Mouse (Mus musculus) testis, adult 2 months (tissue): Measurements from ENCODE around the gene Raly. TPM values are rescaled to one million over a fixed set of nuclear protein-coding genes. Genes with fewer than 3 reads are reported as not detected.
A peak's percentile ranks its signal among the peaks of the same experiment; 100 is the strongest.

Experiments used
- H3K27ac ChIP-seq: fragments of 200-500 bp; 2 replicates; pipeline ENCODE4 v1.5.1; 2012; ENCODE audit warnings: low read depth, low read length; ENCODE audit not compliant: control insufficient read depth, insufficient read depth
- H3K27me3 ChIP-seq: fragments of 200-500 bp; 2 replicates; pipeline ENCODE4 v1.6.1; 2012; ENCODE audit warnings: mild to moderate bottlenecking, low read length, moderate library complexity; ENCODE audit not compliant: control insufficient read depth, insufficient read depth
- H3K36me3 ChIP-seq: fragments of 200-500 bp; 2 replicates; pipeline ENCODE4 v1.6.1; 2012; ENCODE audit warnings: mild to moderate bottlenecking, low read length; ENCODE audit not compliant: control insufficient read depth, insufficient read depth
- H3K4me1 ChIP-seq: fragments of 200-500 bp; 2 replicates; pipeline ENCODE4 v1.6.1; 2012; ENCODE audit warnings: low read length; ENCODE audit not compliant: control insufficient read depth, insufficient read depth
- H3K4me3 ChIP-seq: fragments of 200-500 bp; 2 replicates; pipeline ENCODE4 v1.5.1; 2012; ENCODE audit warnings: low read depth, mild to moderate bottlenecking, low read length, moderate library complexity, mixed read lengths; ENCODE audit not compliant: control insufficient read depth
- CTCF ChIP-seq: fragments of 200-500 bp; IDR thresholded peaks from 2 replicates; pipeline ENCODE4 v1.5.1; 2012; ENCODE audit warnings: low read depth, mild to moderate bottlenecking, inconsistent platforms, low read length, moderate library complexity; ENCODE audit not compliant: control insufficient read depth, insufficient read depth, insufficient replicate concordance
- POLR2A ChIP-seq: fragments of 200-500 bp; IDR thresholded peaks from 2 replicates; pipeline ENCODE4 v1.6.1; 2012; ENCODE audit warnings: low read depth, mild to moderate bottlenecking, inconsistent platforms, low read length, moderate library complexity; ENCODE audit not compliant: control insufficient read depth
- polyA plus RNA-seq: library from polyadenylated mRNA; depleted of rRNA; stranded (reverse); fragments of >200 nt; gene quantifications from 2 replicates; pipeline ENCODE4 v1.2.3, GENCODE M21; 2012

The Raly gene
- polyA plus RNA-seq, 1 experiment = 62.8 TPM

GRCm38 (mm10) chr2:154807689-154808088 lies 16.8 kb downstream of the Raly start:
- no peak for TF ChIP-seq POLR2A
- TF ChIP-seq CTCF = no peak
- H3K27me3 ChIP-seq = no peaks in the 10 kb centered on the region

GRCm38 (mm10) chr2:154809107-154809762 lies 18.3 kb downstream of the Raly start:
- no peak for TF ChIP-seq POLR2A
- no peak for TF ChIP-seq CTCF
- Histone ChIP-seq H3K27me3 (no peaks in the 10 kb centered on the region), H3K27ac (no peak overlapping the region), H3K4me3 (no peak overlapping the region), H3K36me3 (no peaks in the 10 kb centered on the region), H3K4me1 (no peaks in the 10 kb centered on the region)

More at GRCm38 (mm10) chr2:154807689-154808088, 16.8 kb downstream of the Raly start:
- no peak overlapping the region for H3K4me3 ChIP-seq
- H3K27ac ChIP-seq = no peak overlapping the region
- H3K4me1 ChIP-seq = no peaks in the 10 kb centered on the region
- H3K36me3 ChIP-seq = no peaks in the 10 kb centered on the region

- no peak overlapping the region for H3K27ac ChIP-seq
- TF ChIP-seq CTCF (no peak), POLR2A (no peak)
Measured at GRCm38 (mm10) chr2:154810821-154811220, 19.9 kb downstream of the Raly start.

GRCm38 (mm10) chr2:154813426-154813825 lies 22.5 kb downstream of the Raly start:
- no peak overlapping the region for H3K4me3 ChIP-seq
- no peaks in the 10 kb centered on the region for H3K36me3 ChIP-seq
- no peak overlapping the region for H3K27ac ChIP-seq
- H3K4me1 ChIP-seq = peaks cover 2% of the 10 kb centered on the region; the same call in 1 of the 2 replicates
- TF ChIP-seq POLR2A (no peak), CTCF (no peak)
- H3K27me3 ChIP-seq = no peaks in the 10 kb centered on the region

More at GRCm38 (mm10) chr2:154810821-154811220, 19.9 kb downstream of the Raly start:
- Histone ChIP-seq H3K4me3 (no peak overlapping the region), H3K4me1 (no peaks in the 10 kb centered on the region), H3K36me3 (no peaks in the 10 kb centered on the region), H3K27me3 (no peaks in the 10 kb centered on the region)

GRCm38 (mm10) chr2:154817089-154817488 lies 26.2 kb downstream of the Raly start:
- Histone ChIP-seq H3K36me3 (no peaks in the 10 kb centered on the region), H3K4me3 (no peak overlapping the region), H3K27me3 (no peaks in the 10 kb centered on the region), H3K4me1 (peaks cover 2% of the 10 kb centered on the region; the same call in 1 of the 2 replicates), H3K27ac (no peak overlapping the region)
- TF ChIP-seq POLR2A = no peak

- Histone ChIP-seq H3K36me3 (no peaks in the 10 kb centered on the region), H3K27me3 (no peaks in the 10 kb centered on the region), H3K4me3 (no peak overlapping the region), H3K27ac (no peak overlapping the region), H3K4me1 (peaks cover 2% of the 10 kb centered on the region; the same call in 1 of the 2 replicates)
- TF ChIP-seq CTCF (peak; percentile 16; the same call in 1 of the 2 replicates), POLR2A (no peak)
Measured at GRCm38 (mm10) chr2:154817788-154818187, 26.9 kb downstream of the Raly start.

- Histone ChIP-seq H3K27me3 (no peaks in the 10 kb centered on the region), H3K4me3 (no peak overlapping the region), H3K4me1 (peaks cover 2% of the 10 kb centered on the region; the same call in 1 of the 2 replicates), H3K36me3 (no peaks in the 10 kb centered on the region), H3K27ac (no peak overlapping the region)
- TF ChIP-seq CTCF = no peak
- no peak for TF ChIP-seq POLR2A
Measured at GRCm38 (mm10) chr2:154818599-154818998, 27.7 kb downstream of the Raly start.
